Mouse (Mus musculus): ENCODE measurements around the gene P2rx1.

Gene P2rx1

GRCm38 (mm10) chr11:72987807-72988206 is 11.1 kb upstream of the P2rx1 start:
- WGBS, result 72% methylated on average over 5 of the region's 5 CpGs

GRCm38 (mm10) chr11:72989044-72989443 is 9.9 kb upstream of the P2rx1 start:
- WGBS, result 92% methylated on average over 6 of the region's 6 CpGs

GRCm38 (mm10) chr11:72990688-72991087 is 8.2 kb upstream of the P2rx1 start:
- 95% methylated on average over 9 of the region's 9 CpGs for WGBS

- 79% methylated on average over 9 of the region's 9 CpGs for WGBS
These were observed 6.9 kb upstream of the P2rx1 start for GRCm38 (mm10) chr11:72991961-72992360.

GRCm38 (mm10) chr11:72996346-72996745 is 2.6 kb upstream of the P2rx1 start:
- WGBS, result 77% methylated on average over 6 of the region's 6 CpGs

- 91% methylated on average over 2 of the region's 2 CpGs for WGBS
These were observed 2.1 kb upstream of the P2rx1 start for GRCm38 (mm10) chr11:72996781-72997180.

GRCm38 (mm10) chr11:72997529-72998326 is 1.2 kb upstream of the P2rx1 start:
- WGBS, result 90% methylated on average over 13 of the region's 13 CpGs

- WGBS, result 26% methylated on average over 6 of the region's 6 CpGs
These were observed 2.1 kb downstream of the P2rx1 start for GRCm38 (mm10) chr11:73001029-73001428.

- 37% methylated on average over 2 of the region's 2 CpGs for WGBS
These were observed 7.5 kb downstream of the P2rx1 start for GRCm38 (mm10) chr11:73006377-73006776.

GRCm38 (mm10) chr11:73007113-73007512 is 8.2 kb downstream of the P2rx1 start:
- WGBS, result 34% methylated on average over 3 of the region's 3 CpGs

GRCm38 (mm10) chr11:73007698-73008481 is 9.0 kb downstream of the P2rx1 start:
- 68% methylated on average over 11 of the region's 11 CpGs for WGBS

- WGBS, result 77% methylated on average over 2 of the region's 2 CpGs
These were observed 9.9 kb downstream of the P2rx1 start for GRCm38 (mm10) chr11:73008826-73009225.

- 55% methylated on average over 13 of the region's 13 CpGs for WGBS
These were observed 10.8 kb downstream of the P2rx1 start for GRCm38 (mm10) chr11:73009531-73010274.

GRCm38 (mm10) chr11:73013981-73014380 is 15.1 kb downstream of the P2rx1 start:
- WGBS, result 87% methylated on average over 5 of the region's 5 CpGs

- WGBS, result 37% methylated on average over 4 of the region's 4 CpGs
These were observed 16.0 kb downstream of the P2rx1 start for GRCm38 (mm10) chr11:73014831-73015344.

GRCm38 (mm10) chr11:73015391-73016102 is 16.6 kb downstream of the P2rx1 start:
- 32% methylated on average over 5 of the region's 5 CpGs for WGBS

GRCm38 (mm10) chr11:73016103-73016420 is 17.2 kb downstream of the P2rx1 start:
- 66% methylated on average over 6 of the region's 6 CpGs for WGBS

GRCm38 (mm10) chr11:73018471-73019146 is 19.7 kb downstream of the P2rx1 start, which contains the start of gene Camkk1:
Gene Camkk1 (plus strand): TSS chr11:73019008.
- WGBS, result under 1% methylated on average over 55 of the region's 57 CpGs

- WGBS, result under 1% methylated on average over 46 of the region's 46 CpGs
These were observed 20.4 kb downstream of the P2rx1 start for GRCm38 (mm10) chr11:73019147-73019795.

Data from cerebral cortex, adult 2 months (tissue).